29 mouse cellular contexts compared by ENCODE assay signal in the genomic region with DNA sequence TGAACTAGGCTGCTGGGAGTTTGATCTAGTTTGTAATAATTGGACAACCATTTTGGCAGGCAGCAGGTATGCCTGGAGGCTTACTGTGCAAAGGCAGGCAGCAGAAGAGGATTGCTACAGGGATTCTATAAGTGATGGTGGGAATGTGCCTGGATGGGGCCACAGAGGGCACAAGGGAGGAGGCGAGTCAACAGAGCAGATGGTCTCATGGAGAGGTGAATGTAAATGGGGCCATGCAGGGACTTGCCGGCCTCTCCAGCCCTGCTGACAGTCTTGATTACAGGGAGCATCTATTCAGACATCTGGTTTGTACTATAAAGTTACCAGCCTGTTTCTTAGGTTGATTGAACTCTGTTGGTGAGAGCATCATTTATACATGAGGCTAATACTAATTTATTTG.
A peak's percentile ranks its signal among the peaks of the same experiment; 100 is the strongest.
DNase-seq lines count a peak whose midpoint lies in the region; ATAC-seq lines count a peak whose summit lies in the region.
"Had no signal": no experiment of that assay in that cellular context is flagged by ENCODE, and none has a peak within 500 bp of the region (broad histone marks: within the 10 kb centered on the region; RNA-seq: fewer than 3 reads in every experiment).

No protein-coding gene starts in this region.

- H3K4me1 ChIP-seq in kidney, embryonic 15.5 days = no peaks in the 10 kb centered on the region
- no peaks in the 10 kb centered on the region for H3K4me1 ChIP-seq in kidney, embryonic 16.5 days (ENCODE audit: insufficient read depth, low read length)
- no peaks in the 10 kb centered on the region for H3K4me1 ChIP-seq in embryonic facial prominence, embryonic 10.5 days
- H3K4me1 ChIP-seq: embryonic facial prominence, embryonic 12.5 days; heart, embryonic 12.5 days; intestine, embryonic 15.5 days had no signal

- H3K9ac ChIP-seq in kidney, embryonic 15.5 days = no peak overlapping the region
- no peak overlapping the region for H3K9ac ChIP-seq in kidney, embryonic 16.5 days (replicated peaks; ENCODE audit: low read length)
- H3K9ac ChIP-seq: embryonic facial prominence, embryonic 12.5 days; heart, embryonic 12.5 days; intestine, embryonic 15.5 days; liver, embryonic 14.5 days had no signal

- no peak overlapping the region for H3K27ac ChIP-seq in kidney, embryonic 15.5 days
- H3K27ac ChIP-seq in kidney, embryonic 16.5 days (ENCODE audit: low read length) = no peak overlapping the region
- no peak overlapping the region for H3K27ac ChIP-seq in embryonic facial prominence, embryonic 10.5 days (replicated peaks)
- H3K27ac ChIP-seq: embryonic facial prominence, embryonic 12.5 days; gastrocnemius, adult 2 months; heart, adult 2 months; hindbrain, postnatal 0 days; intestine, embryonic 15.5 days; layer of hippocampus, adult 2 months; left cerebral cortex, adult 2 months; liver, embryonic 14.5 days had no signal

- DNase-seq in cerebellum, adult 11-12 months = peak; percentile 19
- no peak for DNase-seq in cerebellum, postnatal 4 days (ENCODE audit: low spot score in 2 of 2)
- DNase-seq in cerebellum, adult 9-10 months = peak; percentile 18
- DNase-seq in embryonic facial prominence, embryonic 10.5 days (ENCODE audit: low spot score) = peak; percentile 13
- DNase-seq in spleen, adult 12 weeks (ENCODE audit: low spot score) = no peak
- DNase-seq: adrenal gland, adult 8-10 months; gastrocnemius, adult 2 months; gastrocnemius, postnatal 36 days; heart, adult 2 months; heart, postnatal 4 days; kidney, adult 8-10 months; kidney, postnatal 36 days; lung, adult 2 months; lung, postnatal 10 days; right cerebral cortex, postnatal 4 days; thymus, adult 2 months; thymus, postnatal 36 days had no signal

- H3K36me3 ChIP-seq in kidney, embryonic 15.5 days = no peaks in the 10 kb centered on the region
- no peaks in the 10 kb centered on the region for H3K36me3 ChIP-seq in kidney, embryonic 16.5 days (ENCODE audit: insufficient read depth, low read length)
- H3K36me3 ChIP-seq in embryonic facial prominence, embryonic 10.5 days (replicated peaks) = no peaks in the 10 kb centered on the region
- H3K36me3 ChIP-seq: embryonic facial prominence, embryonic 12.5 days; G1E; heart, embryonic 12.5 days; intestine, embryonic 15.5 days had no signal

- 0 out of 2 replicates have a peak, but pooled peaks have one; percentile 15 for ATAC-seq in kidney, embryonic 15.5 days (replicated peaks; ENCODE audit: low FRiP score)
- no peak for ATAC-seq in kidney, embryonic 16.5 days (ENCODE audit: low FRiP score, low TSS enrichment)
- ATAC-seq: forebrain, embryonic 14.5 days; hindbrain, postnatal 0 days; intestine, embryonic 15.5 days; midbrain, embryonic 16.5 days had no signal

- H3K27me3 ChIP-seq in kidney, embryonic 15.5 days = no peaks in the 10 kb centered on the region
- H3K27me3 ChIP-seq in kidney, embryonic 16.5 days (ENCODE audit: insufficient read depth, low read length) = no peaks in the 10 kb centered on the region
- no peaks in the 10 kb centered on the region for H3K27me3 ChIP-seq in embryonic facial prominence, embryonic 10.5 days (replicated peaks; ENCODE audit: low read depth, poor library complexity, severe bottlenecking)
- H3K27me3 ChIP-seq: embryonic facial prominence, embryonic 12.5 days; heart, embryonic 12.5 days; intestine, embryonic 15.5 days had no signal

- H3K4me3 ChIP-seq in kidney, embryonic 15.5 days (replicated peaks) = no peak overlapping the region
- H3K4me3 ChIP-seq in kidney, embryonic 16.5 days (ENCODE audit: low read length) = no peak overlapping the region
- H3K4me3 ChIP-seq in embryonic facial prominence, embryonic 10.5 days = no peak overlapping the region
- H3K4me3 ChIP-seq: embryonic facial prominence, embryonic 12.5 days; gastrocnemius, adult 2 months; heart, adult 2 months; heart, embryonic 12.5 days; intestine, embryonic 15.5 days; layer of hippocampus, adult 2 months; left cerebral cortex, adult 2 months had no signal

- no peak overlapping the region for H3K4me2 ChIP-seq in kidney, embryonic 15.5 days
- H3K4me2 ChIP-seq in kidney, embryonic 16.5 days (replicated peaks; ENCODE audit: low read depth, low read length) = no peak overlapping the region
- H3K4me2 ChIP-seq: embryonic facial prominence, embryonic 12.5 days; heart, embryonic 12.5 days; intestine, embryonic 15.5 days had no signal

- WGBS in kidney, embryonic 15.5 days = 18% methylated on average over 2 of the region's 2 CpGs
- WGBS in kidney, embryonic 16.5 days = 9% methylated on average over 2 of the region's 2 CpGs
- WGBS in embryonic facial prominence, embryonic 10.5 days = 53% methylated on average over 2 of the region's 2 CpGs

- H3K9me3 ChIP-seq in kidney, embryonic 15.5 days (replicated peaks) = no peaks in the 10 kb centered on the region
- H3K9me3 ChIP-seq in kidney, embryonic 16.5 days (ENCODE audit: low read length) = no peaks in the 10 kb centered on the region
- no peaks in the 10 kb centered on the region for H3K9me3 ChIP-seq in embryonic facial prominence, embryonic 10.5 days
- H3K9me3 ChIP-seq: embryonic facial prominence, embryonic 12.5 days; G1E; heart, embryonic 12.5 days; intestine, embryonic 15.5 days had no signal

Comparison
In these comparisons a context has a peak if more than half of its experiments do, and no peak if none do; other contexts are left out.
1. DNase-seq: peak in cerebellum, adult 11-12 months (single experiment), cerebellum, adult 9-10 months (single experiment) and embryonic facial prominence, embryonic 10.5 days (single experiment); none in cerebellum, postnatal 4 days (0 of 2) and spleen, adult 12 weeks (single experiment).